Mouse (Mus musculus): ENCODE measurements around the gene Dmc1. TPM values are rescaled to one million over a fixed set of nuclear protein-coding genes. Genes with fewer than 3 reads are reported as not detected.

The Dmc1 gene
- total RNA-seq, 2 experiments from 2014 or later, result 0.69 to 1.2 TPM

DNA sequence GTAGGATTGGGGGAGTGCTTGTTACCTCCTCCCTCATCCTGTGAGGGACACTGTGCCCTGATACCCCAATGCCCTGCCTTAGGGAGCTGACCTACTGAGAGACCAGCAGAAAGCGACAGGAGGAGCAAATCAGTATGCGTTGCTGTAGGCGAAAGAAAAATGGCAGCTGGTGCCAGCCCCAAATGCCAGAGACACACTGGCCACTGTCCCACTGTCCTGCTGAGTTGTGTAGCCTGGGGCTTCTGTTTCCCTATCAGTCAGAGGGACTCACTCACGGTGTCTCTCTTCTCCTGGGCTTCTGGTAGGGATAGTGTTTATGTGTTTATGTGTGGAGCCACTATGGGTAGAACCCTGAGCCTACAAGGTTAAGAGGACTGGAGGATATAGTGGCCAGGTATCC is 87.2 kb downstream of the Dmc1 start:
- DNase-seq, result no peak
- intact Hi-C loops (cut with DNase I), result no loop called here

DNA sequence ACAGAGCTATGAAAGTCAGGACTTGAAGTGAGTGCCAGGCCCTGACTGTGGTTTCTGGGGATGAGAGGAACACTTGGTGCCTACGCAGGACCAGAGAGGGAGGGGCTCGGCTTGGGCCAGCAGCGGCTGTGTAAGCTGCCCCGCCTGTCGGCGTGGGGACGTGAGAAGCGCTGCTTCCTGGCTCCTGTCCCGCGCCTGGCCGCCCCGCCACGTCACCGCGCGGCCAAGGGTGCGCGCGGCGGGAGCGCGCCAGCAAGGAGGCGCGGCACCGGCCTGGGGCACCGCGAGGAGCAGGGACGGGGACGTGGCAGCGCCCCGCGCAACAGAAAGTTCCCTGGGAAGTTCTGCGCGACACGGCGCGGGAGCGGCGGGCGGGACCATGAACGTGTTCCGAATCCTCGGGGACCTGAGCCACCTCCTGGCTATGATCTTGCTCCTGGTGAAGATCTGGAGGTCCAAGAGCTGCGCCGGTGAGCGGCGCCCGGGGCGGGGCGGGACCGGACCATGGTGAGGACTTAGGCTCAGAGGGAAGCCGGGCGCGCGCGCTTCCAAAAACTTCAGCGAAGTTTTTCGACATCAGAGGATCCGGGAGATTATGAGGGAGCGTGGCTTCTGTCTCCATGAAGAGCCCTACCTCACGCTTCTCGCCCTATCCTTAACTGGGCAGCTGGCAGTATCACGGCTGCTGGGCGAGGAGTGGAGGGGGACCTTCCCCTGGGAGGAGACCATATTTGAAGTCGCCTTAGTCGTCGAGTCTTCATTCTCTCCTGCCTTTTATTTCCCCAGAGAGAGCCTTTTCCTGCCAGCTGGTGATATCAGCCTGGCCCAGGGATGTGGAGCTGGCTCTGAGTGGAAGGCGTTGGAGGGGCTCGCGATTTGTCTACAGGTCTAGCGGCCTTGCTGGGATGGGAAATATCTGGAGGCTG is 88.5 kb downstream of the Dmc1 start, which contains the start of gene Kdelr3:
Gene Kdelr3, plus strand, starts transcription at position 241 of the 926 bp plus-strand sequence.
- intact Hi-C loops (cut with DNase I), result no loop called here
- DNase-seq, result peak; percentile 87 to 89

- intact Hi-C loops (cut with DNase I), result no loop called here
- DNase-seq, result peak; percentile 54 to 56
These were observed 91.0 kb downstream of the Dmc1 start for GRCm38 (mm10) chr15:79513940-79514339.

DNA sequence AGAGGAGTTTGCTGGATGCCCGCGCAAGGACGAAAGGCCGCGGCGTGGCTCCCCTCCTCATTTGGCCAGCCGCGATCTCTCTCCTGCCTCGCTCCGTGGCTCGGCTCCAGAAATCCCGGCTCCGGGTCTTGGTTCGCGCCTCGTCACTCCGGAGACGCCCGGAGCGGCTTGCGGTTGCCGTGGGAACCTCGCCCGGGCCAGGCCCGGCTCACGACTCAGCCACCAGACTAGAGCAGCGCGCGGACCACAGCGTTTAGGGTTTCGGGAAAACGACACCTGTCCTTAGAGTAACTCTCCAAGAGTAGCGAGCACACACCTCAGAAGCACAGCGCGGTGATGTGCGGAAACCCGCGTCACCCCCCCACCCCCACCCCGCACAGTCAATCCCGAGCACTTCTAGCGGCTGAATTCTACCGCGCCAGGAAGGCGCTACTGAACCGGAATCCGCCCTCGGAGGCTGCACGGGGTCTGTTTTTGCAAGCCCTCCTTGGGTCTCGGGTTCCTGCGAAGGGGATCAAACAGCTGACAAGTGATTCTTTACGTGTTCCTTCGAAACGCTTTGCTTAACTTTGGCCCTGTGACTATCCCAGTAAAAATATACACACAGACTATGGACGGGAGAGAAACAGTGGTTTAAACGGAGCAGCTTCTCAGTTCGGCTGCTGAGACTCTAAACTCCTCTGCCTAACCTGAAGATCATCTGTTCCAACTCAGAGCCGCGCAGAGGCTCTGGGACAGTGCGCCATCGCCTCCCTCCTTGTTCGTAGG is 93.2 kb downstream of the Dmc1 start:
- intact Hi-C loops (cut with DNase I), result no loop called here
- DNase-seq, result peak; percentile 90 to 92

Small RNA genes lying within 50 kb of the gene (microRNA-seq; reads per million reads assigned to microRNA genes)
- gene Gm27903, result 0 reads per million in 2 experiments

Other genes starting within 250 kb of the Dmc1 start
- 10 to 100 TPM; 59.2 to 67.8 TPM for gene Tmem184b, start 201.5 kb downstream of the Dmc1 start, total RNA-seq (2021)
- gene Csnk1e, start 149.5 kb downstream of the Dmc1 start, total RNA-seq (2021), result 10 to 100 TPM; 79.6 to 81.4 TPM
- under 1 TPM; 0.27 to 0.31 TPM for gene Kcnj4, start 99.9 kb downstream of the Dmc1 start, total RNA-seq (2021)
- 10 to 100 TPM; 21.4 to 24.2 TPM for gene Kdelr3, start 88.7 kb downstream of the Dmc1 start, total RNA-seq (2021)
- gene Ddx17, start 58.4 kb downstream of the Dmc1 start, total RNA-seq (2021), result 100 to 1,000 TPM; 186 to 188 TPM
- gene Fam227a, start 53.8 kb upstream of the Dmc1 start, total RNA-seq (2021), result 1 to 10 TPM in 1 of 2 experiments, under 1 TPM in 1; 0.97 to 1.3 TPM
- gene Cby1, start 54.1 kb upstream of the Dmc1 start, total RNA-seq (2021), result 10 to 100 TPM; 28.2 to 29.3 TPM
- gene Tomm22, start 65.8 kb upstream of the Dmc1 start, total RNA-seq (2021), result 100 to 1,000 TPM; 146 to 154 TPM
- gene Josd1, start 82.8 kb upstream of the Dmc1 start, total RNA-seq (2021), result 10 to 100 TPM; 29.3 to 30.1 TPM
- 10 to 100 TPM; 36.1 to 37.8 TPM for gene Gtpbp1, start 85.7 kb upstream of the Dmc1 start, total RNA-seq (2021)
- 10 to 100 TPM; 69.7 to 71.8 TPM for gene Sun2, start 137.4 kb upstream of the Dmc1 start, total RNA-seq (2021)
- gene Dnal4, start 172.7 kb upstream of the Dmc1 start, total RNA-seq (2021), result 10 to 100 TPM; 20.2 to 22.9 TPM
- gene Nptxr, start 199.7 kb upstream of the Dmc1 start, total RNA-seq (2021), result 1 to 10 TPM; 3.8 to 4.1 TPM
- 1 to 10 TPM in 1 of 2 experiments, under 1 TPM in 1; 0.74 to 1.8 TPM for gene Npcd, start 229.1 kb upstream of the Dmc1 start, total RNA-seq (2021)
- 10 to 100 TPM; 40.7 to 48.7 TPM for gene Cbx6, start 229.6 kb upstream of the Dmc1 start, total RNA-seq (2021)

All from heart, postnatal 10 days (tissue).